Mouse (Mus musculus) duodenum, adult 2 months (tissue): ENCODE results near the gene Gm4187. TPM values are rescaled to one million over a fixed set of nuclear protein-coding genes. Genes with fewer than 3 reads are reported as not detected.

Experiments used
- polyA plus RNA-seq: library from polyadenylated mRNA; depleted of rRNA; stranded (reverse); fragments of >200 nt; gene quantifications from 2 replicates; pipeline ENCODE4 v1.2.3, GENCODE M21; 2012; ENCODE audit warnings: low replicate concordance; rRNA removed

The Gm4187 gene
- not detected in 2 replicates for polyA plus RNA-seq

DNA sequence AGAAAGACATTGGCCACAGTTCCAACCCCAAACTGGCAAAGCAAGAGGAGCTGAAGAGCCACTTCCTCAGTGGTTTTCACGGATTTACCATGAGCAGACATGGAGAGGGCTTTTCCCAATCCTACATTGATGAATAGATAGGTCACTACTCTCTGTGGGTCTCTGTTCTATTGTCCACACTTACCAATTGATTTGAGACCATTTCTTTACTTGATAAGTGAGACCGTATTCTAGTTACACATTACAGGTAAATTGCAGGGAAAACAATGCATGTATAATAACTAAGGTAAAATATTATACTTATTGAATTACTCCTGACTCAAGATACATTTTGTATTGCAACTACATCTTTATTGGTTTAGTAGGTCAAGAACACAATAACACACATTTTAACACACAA is at the start of gene Gm4187:
TSS of gene Gm4187 (minus strand) at position 101 of the 400 bp plus-strand sequence.

GRCm38 (mm10) chr7:22370939-22371338 is 41.4 kb upstream of the Gm4187 start, which contains the start of gene Gm8660:
Gene Gm8660 (minus strand): TSS chr7:22371039.

Other genes starting within 250 kb of the Gm4187 start
- not detected in 2 replicates for gene Gm16451, start 211.5 kb downstream of the Gm4187 start, polyA plus RNA-seq
- gene Gm10666, start 195.0 kb downstream of the Gm4187 start, polyA plus RNA-seq, result not detected in 2 replicates
- not detected in 2 replicates for gene Vmn1r142, start 165.7 kb downstream of the Gm4187 start, polyA plus RNA-seq
- not detected in 2 replicates for gene Vmn1r143, start 140.3 kb downstream of the Gm4187 start, polyA plus RNA-seq
- not detected in 2 replicates for gene Gm8653, start 128.5 kb downstream of the Gm4187 start, polyA plus RNA-seq
- gene Gm8453, start 100.2 kb downstream of the Gm4187 start, polyA plus RNA-seq, result not detected in 2 replicates
- gene Gm8660, start 41.3 kb upstream of the Gm4187 start, polyA plus RNA-seq, result not detected in 2 replicates
- gene Vmn1r148, start 83.9 kb upstream of the Gm4187 start, polyA plus RNA-seq, result not detected in 2 replicates
- not detected in 2 replicates for gene Vmn1r149, start 108.5 kb upstream of the Gm4187 start, polyA plus RNA-seq
- not detected in 2 replicates for gene Gm10665, start 134.4 kb upstream of the Gm4187 start, polyA plus RNA-seq
- gene Vmn1r151, start 170.0 kb upstream of the Gm4187 start, polyA plus RNA-seq, result not detected in 2 replicates
- not detected in 2 replicates for gene Vmn1r152, start 193.2 kb upstream of the Gm4187 start, polyA plus RNA-seq
- gene Gm8677, start 205.2 kb upstream of the Gm4187 start, polyA plus RNA-seq, result not detected in 2 replicates
- gene Gm4201, start 235.6 kb upstream of the Gm4187 start, polyA plus RNA-seq, result not detected in 2 replicates